Mouse (Mus musculus) embryonic facial prominence, embryonic 11.5 days (tissue): Measurements from ENCODE around the gene Ggta1. TPM values are rescaled to one million over a fixed set of nuclear protein-coding genes. Genes with fewer than 3 reads are reported as not detected.

ENCODE experiments used
- ATAC-seq: fragments of 200-750 bp; cut with Nextera tagmentation; replicated peaks from 2 replicates; pipeline ENCODE4 v1.8.0; 2017; ENCODE audit warnings: low read depth; ENCODE audit not compliant: insufficient number of reproducible peaks, low FRiP score, low TSS enrichment
- DNase-seq: peaks from one replicate; pipeline ENCODE4 v3.0.0-alpha.2; 2015; ENCODE audit warnings: low spot score
- H3K27ac ChIP-seq: fragments of 300-500 bp; sonication (generic); replicated peaks from 2 replicates; pipeline ENCODE4 v1.5.1; 2014; ENCODE audit warnings: mild to moderate bottlenecking, low read depth, low read length, control low read depth
- H3K27me3 ChIP-seq: fragments of 300-500 bp; sonication (generic); 2 replicates; pipeline ENCODE4 v1.6.1; 2014; ENCODE audit warnings: mild to moderate bottlenecking, low read length, moderate library complexity, mixed read lengths; ENCODE audit not compliant: control insufficient read depth, insufficient read depth
- H3K36me3 ChIP-seq: fragments of 300-500 bp; sonication (generic); replicated peaks from 2 replicates; pipeline ENCODE4 v1.6.1; 2014; ENCODE audit warnings: low read depth, mild to moderate bottlenecking, low read length, moderate library complexity, mixed read lengths; ENCODE audit not compliant: control insufficient read depth, insufficient read depth
- H3K4me1 ChIP-seq: fragments of 300-500 bp; sonication (generic); 2 replicates; pipeline ENCODE4 v1.6.1; 2014; ENCODE audit warnings: low read length, mixed read lengths; ENCODE audit not compliant: control insufficient read depth, insufficient read depth
- H3K4me2 ChIP-seq: fragments of 300-500 bp; sonication (generic); 2 replicates; pipeline ENCODE4 v1.6.1; 2014; ENCODE audit warnings: low read depth, mild to moderate bottlenecking, control low read depth, low read length, moderate library complexity
- H3K4me3 ChIP-seq: fragments of 300-500 bp; sonication (generic); 2 replicates; pipeline ENCODE4 v1.5.1; 2014; ENCODE audit warnings: low read depth, low read length, control low read depth
- H3K9ac ChIP-seq: fragments of 300-500 bp; sonication (generic); replicated peaks from 2 replicates; pipeline ENCODE4 v1.6.1; 2014; ENCODE audit warnings: mild to moderate bottlenecking, control low read depth, low read length
- H3K9me3 ChIP-seq: fragments of 300-500 bp; sonication (generic); replicated peaks from 2 replicates; pipeline ENCODE4 v1.6.1; 2016; ENCODE audit warnings: mild to moderate bottlenecking, low read length, inconsistent platforms, mixed read lengths; ENCODE audit not compliant: control insufficient read depth
- WGBS: fragments of 180-500 bp; shearing (Covaris S2); extraction: QIAGEN DNeasy Blood & Tissue Kit; methylation state at CpG from one replicate; pipeline ENCODE4 v1.1.7; 2014; 5-methylcytosine and 5-hydroxymethylcytosine counted together
- polyA plus RNA-seq: library from polyadenylated mRNA; unstranded; fragments of >200 nt; fragmentation: Nextera tagmentation; extraction: Ambion mirVana; gene quantifications from 2 replicates; pipeline ENCODE4 v1.2.1, GENCODE M21; 2014

Gene Ggta1
- polyA plus RNA-seq, 1 experiment from 2014 or later, result 7.9 TPM

DNA sequence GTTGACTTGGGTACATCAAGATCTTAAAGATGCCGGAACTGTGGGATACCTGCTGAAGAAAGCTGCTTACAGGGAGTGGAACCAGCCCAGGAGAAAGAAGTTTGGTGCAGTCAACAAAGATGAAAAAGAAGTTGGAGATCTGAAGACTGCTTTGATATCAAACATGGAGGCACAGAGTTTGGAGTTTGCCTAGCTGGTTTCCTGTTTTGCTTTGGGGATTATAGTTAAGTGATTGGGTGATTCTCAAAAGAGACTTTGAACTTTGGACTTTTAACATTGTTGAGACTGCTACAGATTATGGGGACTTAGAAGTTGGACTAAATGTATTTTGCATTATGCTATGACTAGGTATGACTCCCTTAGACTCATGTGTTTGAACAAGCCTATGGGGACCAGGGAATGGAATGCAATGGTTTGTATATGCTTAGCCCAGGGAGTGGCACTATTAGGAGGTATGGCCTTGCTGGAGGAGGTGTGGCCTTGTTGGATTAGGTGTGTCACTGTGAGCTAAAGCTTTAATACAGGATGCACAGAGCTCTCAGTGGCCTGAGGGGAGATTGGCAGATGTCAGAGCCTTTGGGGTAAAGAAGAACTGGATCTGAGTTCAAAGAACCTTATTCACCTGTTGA, 39.2 kb downstream of the Ggta1 start:
- H3K36me3 ChIP-seq, result no peaks in the 10 kb centered on the region
- WGBS, result 93% methylated on average over 1 of the region's 1 CpGs

DNA sequence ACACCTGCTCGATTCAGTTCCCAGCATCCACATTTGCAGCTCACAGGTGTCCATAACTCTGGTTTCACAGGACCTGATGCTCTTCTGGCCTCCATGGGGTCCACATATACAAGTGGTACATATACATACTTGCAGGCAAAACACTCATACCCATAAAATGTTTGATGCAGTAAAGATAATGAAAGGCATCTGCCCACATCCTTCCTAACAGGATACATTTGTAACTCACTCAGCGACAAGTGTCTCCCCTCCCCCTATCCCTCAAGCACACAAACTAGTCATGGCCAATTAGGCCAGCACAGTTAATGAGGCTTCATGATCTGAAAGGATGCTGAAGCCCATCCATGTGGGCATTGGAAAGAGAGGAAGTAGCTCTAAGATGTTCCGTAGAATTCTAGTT, 40.6 kb downstream of the Ggta1 start:
- DNase-seq, result no peak
- Histone ChIP-seq H3K4me3 (no peak overlapping the region), H3K27ac (no peak overlapping the region), H3K4me1 (no peaks in the 10 kb centered on the region), H3K27me3 (no peaks in the 10 kb centered on the region), H3K36me3 (no peaks in the 10 kb centered on the region), H3K4me2 (no peak overlapping the region), H3K9me3 (no peaks in the 10 kb centered on the region), H3K9ac (no peak overlapping the region)
- 80% methylated on average over 3 of the region's 3 CpGs for WGBS
- no peak for ATAC-seq

More for the DNA sequence above, 39.2 kb downstream of the Ggta1 start:
- ATAC-seq, result no peak
- Histone ChIP-seq H3K27ac (no peak overlapping the region), H3K4me2 (no peak overlapping the region), H3K9ac (no peak overlapping the region), H3K27me3 (no peaks in the 10 kb centered on the region), H3K4me3 (no peak overlapping the region), H3K9me3 (no peaks in the 10 kb centered on the region), H3K4me1 (no peaks in the 10 kb centered on the region)
- DNase-seq, result no peak

DNA sequence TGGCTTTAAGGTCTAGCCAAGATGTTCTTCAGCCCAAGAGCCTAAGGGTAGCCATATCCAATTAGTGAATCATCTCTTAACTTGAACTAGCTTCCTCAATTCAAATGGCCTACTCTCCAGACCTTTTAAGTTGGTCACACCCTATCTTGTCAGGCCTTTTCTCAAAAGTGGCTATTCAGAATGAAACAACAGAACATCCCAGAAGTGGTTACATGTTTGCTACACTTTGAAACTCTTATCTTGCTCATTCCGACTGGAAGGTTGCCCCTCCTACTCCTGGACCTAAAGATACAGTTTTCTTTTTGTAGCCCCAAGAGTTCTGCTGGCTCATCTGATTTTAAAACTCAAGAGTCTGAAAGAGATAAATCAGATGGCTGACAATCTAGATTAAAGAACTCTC, 42.4 kb downstream of the Ggta1 start:
- Histone ChIP-seq H3K27ac (no peak overlapping the region), H3K9ac (no peak overlapping the region), H3K9me3 (no peaks in the 10 kb centered on the region), H3K27me3 (no peaks in the 10 kb centered on the region), H3K4me2 (no peak overlapping the region), H3K4me1 (no peaks in the 10 kb centered on the region), H3K36me3 (no peaks in the 10 kb centered on the region), H3K4me3 (no peak overlapping the region)
- 81% methylated on average over 1 of the region's 1 CpGs for WGBS
- DNase-seq, result no peak
- no peak for ATAC-seq

DNA sequence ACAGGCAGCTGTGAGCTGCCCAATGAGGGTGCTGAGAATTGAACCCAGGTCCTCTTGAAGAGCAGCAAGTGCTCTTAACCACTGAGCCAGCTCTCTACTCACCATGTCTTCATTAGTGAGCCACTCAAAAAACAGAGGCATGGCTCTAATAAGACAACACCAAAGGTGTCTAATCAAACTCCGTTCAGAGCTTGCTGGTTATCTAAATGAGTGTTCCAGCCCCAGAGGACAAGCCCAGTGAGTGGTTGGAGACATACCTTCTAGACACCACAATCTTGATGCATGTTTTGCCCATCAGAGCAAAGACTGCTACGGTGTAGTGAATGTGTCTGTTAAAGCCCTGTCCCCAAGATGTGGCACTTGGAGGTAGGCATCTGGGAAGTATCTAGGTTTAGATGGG, 43.4 kb downstream of the Ggta1 start:
- WGBS, result 93% methylated on average over 2 of the region's 2 CpGs
- DNase-seq, result no peak

DNA sequence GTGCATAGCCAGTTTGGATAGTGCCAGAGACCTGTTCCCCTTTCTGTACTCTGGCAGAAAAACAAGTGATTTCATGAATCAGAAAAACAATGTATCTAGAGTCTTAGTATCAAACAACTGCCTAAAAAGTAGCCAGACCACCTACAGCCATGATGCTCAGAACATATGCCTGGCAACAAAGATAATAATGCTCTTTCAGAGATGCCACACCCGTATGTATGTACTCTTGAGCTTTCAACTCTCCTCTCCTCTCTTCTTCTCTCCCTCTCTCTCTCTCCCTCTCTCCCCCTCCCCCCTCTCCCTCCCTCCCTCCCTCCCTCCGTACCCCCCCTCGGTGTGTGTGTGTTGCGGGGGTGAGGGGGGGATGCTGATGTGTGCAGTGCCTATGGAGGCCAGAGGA, 43.8 kb downstream of the Ggta1 start:
- 90% methylated on average over 4 of the region's 4 CpGs for WGBS
- no peak overlapping the region for H3K4me2 ChIP-seq
- no peak overlapping the region for H3K9ac ChIP-seq
- no peak for DNase-seq
- no peaks in the 10 kb centered on the region for H3K36me3 ChIP-seq
- no peaks in the 10 kb centered on the region for H3K4me1 ChIP-seq
- no peak overlapping the region for H3K27ac ChIP-seq
- H3K9me3 ChIP-seq, result no peaks in the 10 kb centered on the region
- ATAC-seq, result no peak
- H3K27me3 ChIP-seq, result no peaks in the 10 kb centered on the region
- H3K4me3 ChIP-seq, result no peak overlapping the region

More for the DNA sequence above, 43.4 kb downstream of the Ggta1 start:
- Histone ChIP-seq H3K4me3 (no peak overlapping the region), H3K9ac (no peak overlapping the region), H3K9me3 (no peaks in the 10 kb centered on the region), H3K27ac (no peak overlapping the region), H3K4me1 (no peaks in the 10 kb centered on the region), H3K36me3 (no peaks in the 10 kb centered on the region), H3K27me3 (no peaks in the 10 kb centered on the region), H3K4me2 (no peak overlapping the region)
- no peak for ATAC-seq

DNA sequence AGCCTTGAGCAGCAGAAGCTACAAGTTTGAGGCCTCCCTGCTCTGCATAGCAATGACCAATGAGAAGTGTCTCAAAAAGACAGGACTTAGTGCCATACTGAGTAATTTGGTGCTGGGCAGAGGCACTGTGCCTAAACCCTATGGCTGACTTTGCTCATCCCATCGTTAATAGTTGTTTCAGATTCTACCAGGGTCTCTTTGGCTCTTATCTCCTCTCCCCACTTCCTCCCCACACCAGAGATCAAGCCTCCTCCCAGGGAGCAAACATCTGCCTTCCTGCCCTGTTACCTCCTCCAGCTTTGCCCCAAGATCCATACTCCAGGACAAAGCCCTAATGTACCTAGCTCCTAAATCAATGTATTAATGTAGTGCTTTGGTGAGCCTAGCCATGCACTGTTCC, 45.8 kb downstream of the Ggta1 start:
- ATAC-seq (no peak), DNase-seq (no peak)
- no peaks in the 10 kb centered on the region for H3K27me3 ChIP-seq
- no peak overlapping the region for H3K4me2 ChIP-seq
- H3K36me3 ChIP-seq, result no peaks in the 10 kb centered on the region
- no peak overlapping the region for H3K4me3 ChIP-seq
- 88% methylated on average over 1 of the region's 1 CpGs for WGBS
- H3K9ac ChIP-seq, result no peak overlapping the region
- no peaks in the 10 kb centered on the region for H3K9me3 ChIP-seq
- no peaks in the 10 kb centered on the region for H3K4me1 ChIP-seq
- no peak overlapping the region for H3K27ac ChIP-seq

DNA sequence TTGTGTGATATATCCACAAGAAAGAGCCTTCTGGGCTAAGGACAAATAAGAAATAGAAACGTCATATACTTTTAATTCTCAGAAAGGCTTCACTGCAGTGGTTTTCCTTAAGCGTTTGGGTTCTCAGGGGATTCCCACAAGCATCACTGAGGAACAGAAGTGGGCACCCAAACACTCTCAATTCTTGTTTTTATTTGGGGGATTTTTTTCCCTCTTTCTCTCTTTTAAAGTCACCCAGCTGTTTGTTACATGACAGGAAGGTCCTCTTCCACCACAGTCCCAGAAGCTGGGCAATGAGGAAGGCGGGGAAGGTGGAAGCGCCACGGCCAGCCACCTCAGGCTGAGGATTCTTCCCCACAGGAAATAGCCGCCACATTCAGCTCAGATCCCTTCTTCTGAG, 46.6 kb downstream of the Ggta1 start:
- WGBS, result 79% methylated on average over 6 of the region's 6 CpGs
- Histone ChIP-seq H3K36me3 (no peaks in the 10 kb centered on the region), H3K27ac (no peak overlapping the region), H3K27me3 (no peaks in the 10 kb centered on the region), H3K4me2 (no peak overlapping the region), H3K9ac (no peak overlapping the region), H3K4me3 (no peak overlapping the region), H3K4me1 (no peaks in the 10 kb centered on the region), H3K9me3 (no peaks in the 10 kb centered on the region)
- DNase-seq (no peak), ATAC-seq (no peak)

DNA sequence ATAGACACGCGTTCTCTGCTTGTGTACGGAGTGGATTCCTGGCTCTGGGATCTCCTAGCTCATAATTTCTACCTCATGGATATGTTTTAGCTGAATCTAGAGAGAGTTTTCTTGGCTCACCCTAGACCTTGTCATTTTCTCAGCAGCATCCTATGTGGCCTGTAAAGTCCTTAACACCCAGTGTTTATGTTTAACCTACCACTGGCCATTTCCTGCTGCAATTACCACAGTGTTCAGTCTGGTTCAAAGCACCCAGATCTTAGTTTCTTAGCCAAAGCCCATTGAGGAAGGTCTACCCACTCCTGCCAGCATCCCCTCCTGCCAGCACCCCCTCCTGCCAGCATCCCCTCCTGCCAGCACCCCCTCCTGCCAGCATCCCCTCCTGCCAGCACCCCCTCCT, 50.2 kb downstream of the Ggta1 start:
- Histone ChIP-seq H3K27me3 (no peaks in the 10 kb centered on the region), H3K4me2 (no peak overlapping the region), H3K4me3 (no peak overlapping the region), H3K9me3 (no peaks in the 10 kb centered on the region), H3K36me3 (no peaks in the 10 kb centered on the region), H3K4me1 (no peaks in the 10 kb centered on the region), H3K9ac (no peak overlapping the region), H3K27ac (no peak overlapping the region)
- no peak for DNase-seq
- no peak for ATAC-seq
- 94% methylated on average over 3 of the region's 3 CpGs for WGBS
